Mouse (Mus musculus) CH12.LX (cell line): ENCODE results near the gene Slc25a36.

Source experiments
- BHLHE40 ChIP-seq: IDR thresholded peaks from 2 replicates; pipeline ENCODE4 v1.6.1; 2011; ENCODE audit warnings: mild to moderate bottlenecking, low read depth, low read length, improper control_type of control experiment
- CTCF ChIP-seq, 2 experiments: IDR thresholded peaks in 1 of 2; conservative IDR thresholded peaks in 1 of 2; 2 replicates each; pipeline ENCODE4 v1.5.1; 2011 to 2012; ENCODE audit warnings: low read depth in 2 of 2, low read length in 2 of 2, improper control_type of control experiment in 1 of 2, inconsistent platforms in 1 of 2, mild to moderate bottlenecking in 1 of 2, moderate library complexity in 1 of 2
- EP300 ChIP-seq: IDR thresholded peaks from 2 replicates; pipeline ENCODE4 v1.6.1; 2011; ENCODE audit warnings: low read length, improper control_type of control experiment
- HCFC1 ChIP-seq: IDR thresholded peaks from 2 replicates; pipeline ENCODE4 v1.6.1; 2012; ENCODE audit warnings: low read depth, mild to moderate bottlenecking, inconsistent platforms, low read length, improper control_type of control experiment
- MAX ChIP-seq: IDR thresholded peaks from 2 replicates; pipeline ENCODE4 v1.6.1; 2011; ENCODE audit warnings: low read length, improper control_type of control experiment
- MAZ ChIP-seq: IDR thresholded peaks from 2 replicates; pipeline ENCODE4 v1.6.1; 2012; ENCODE audit warnings: low read depth, mild to moderate bottlenecking, inconsistent platforms, low read length, improper control_type of control experiment, moderate library complexity
- MXI1 ChIP-seq: IDR thresholded peaks from 2 replicates; pipeline ENCODE4 v1.6.1; 2011; ENCODE audit warnings: mild to moderate bottlenecking, low read depth, low read length, improper control_type of control experiment
- RAD21 ChIP-seq: IDR thresholded peaks from 2 replicates; pipeline ENCODE4 v1.6.1; 2011; ENCODE audit warnings: low read depth, mild to moderate bottlenecking, low read length, improper control_type of control experiment, moderate library complexity
- SIN3A ChIP-seq: IDR thresholded peaks from 2 replicates; pipeline ENCODE4 v1.6.1; 2012; ENCODE audit warnings: low read length, improper control_type of control experiment, inconsistent platforms
- TBP ChIP-seq: conservative IDR thresholded peaks from 2 replicates; pipeline ENCODE4 v1.6.1; 2011; ENCODE audit warnings: low read depth, low read length, improper control_type of control experiment
- USF1 ChIP-seq: IDR thresholded peaks from 2 replicates; pipeline ENCODE4 v1.6.1; 2014; ENCODE audit warnings: low read depth, mild to moderate bottlenecking, inconsistent platforms, low read length, improper control_type of control experiment
- USF2 ChIP-seq: conservative IDR thresholded peaks from 2 replicates; pipeline ENCODE4 v1.6.1; 2011; ENCODE audit warnings: low read depth, low read length, improper control_type of control experiment

- TF ChIP-seq MAX: no peak
- no peak for TF ChIP-seq CTCF (conservative IDR thresholded peaks at IDR 0.05 in 1 of 2, IDR thresholded peaks at IDR 0.05 in 1 of 2; ENCODE audit: low read depth in 2 of 2, low read length in 2 of 2)
- no peak for TF ChIP-seq BHLHE40
- TF ChIP-seq MXI1: no peak
- TF ChIP-seq SIN3A: no peak
- TF ChIP-seq USF2: no peak
- no peak for TF ChIP-seq HCFC1
- no peak for TF ChIP-seq USF1
- no peak for TF ChIP-seq TBP
- TF ChIP-seq RAD21: no peak
- TF ChIP-seq MAZ: no peak
- no peak for TF ChIP-seq EP300
Observed at GRCm38 (mm10) chr9:97038010-97038409, 72.9 kb downstream of the Slc25a36 start.
